In genomic region chr16:94065728-94066674, GRCm38 (mm10) we compare ENCODE assay signal across 9 mouse cellular contexts. TPM values are rescaled to one million over a fixed set of nuclear protein-coding genes. Genes with fewer than 3 reads are reported as not detected.
DNase-seq lines count a peak whose midpoint lies in the region; ATAC-seq lines count a peak whose summit lies in the region.
"Had no signal": no experiment of that assay in that cellular context is flagged by ENCODE, and none has a peak within 500 bp of the region (broad histone marks: within the 10 kb centered on the region; RNA-seq: fewer than 3 reads in every experiment).

No protein-coding gene starts in this region.

- no peak overlapping the region for H3K27ac ChIP-seq in lung, embryonic 16.5 days (ENCODE audit: low read length)
- no peak overlapping the region for H3K27ac ChIP-seq in intestine, embryonic 15.5 days
- H3K27ac ChIP-seq: forebrain, embryonic 10.5 days had no signal

- DNase-seq in embryo, embryonic 10 days (ENCODE audit: low spot score) = peak; percentile 29
- no peak for DNase-seq in embryo, embryonic 9.5 days (ENCODE audit: extremely low spot score)
- no peak for DNase-seq in lung, postnatal 14 days
- DNase-seq in splenic B cell, adult 2 months (ENCODE audit: low read depth, low spot score) = peak; percentile 40
- DNase-seq in right cerebral cortex, postnatal 36 days (ENCODE audit: low spot score in 2 of 2) = no peak
- DNase-seq in left cerebral cortex, postnatal 36 days (ENCODE audit: low spot score in 2 of 2) = no peak

- H3K9ac ChIP-seq in lung, embryonic 16.5 days (ENCODE audit: low read length) = no peak overlapping the region
- no peak overlapping the region for H3K9ac ChIP-seq in intestine, embryonic 15.5 days

- 65% methylated on average over 24 of the region's 24 CpGs for WGBS in lung, embryonic 16.5 days
- 69% methylated on average over 24 of the region's 24 CpGs for WGBS in intestine, embryonic 15.5 days

- no peaks in the 10 kb centered on the region for H3K36me3 ChIP-seq in lung, embryonic 16.5 days (ENCODE audit: control insufficient read depth, insufficient read depth, low read length)
- no peaks in the 10 kb centered on the region for H3K36me3 ChIP-seq in intestine, embryonic 15.5 days
- no peaks in the 10 kb centered on the region for H3K36me3 ChIP-seq in splenic B cell, adult 2 months (ENCODE audit: control insufficient read depth, insufficient read depth, low read length, poor library complexity, severe bottlenecking)
- H3K36me3 ChIP-seq: forebrain, embryonic 10.5 days had no signal

- 0 out of 2 replicates have a peak overlapping the region, but pooled peaks have one; percentile 9 for H3K4me3 ChIP-seq in lung, embryonic 16.5 days (ENCODE audit: low read length)
- H3K4me3 ChIP-seq in intestine, embryonic 15.5 days (replicated peaks) = no peak overlapping the region
- H3K4me3 ChIP-seq: forebrain, embryonic 10.5 days had no signal

- H3K9me3 ChIP-seq in lung, embryonic 16.5 days (ENCODE audit: control insufficient read depth, low read length) = peaks cover 5% of the 10 kb centered on the region; the same call in 1 of the 2 replicates
- H3K9me3 ChIP-seq in intestine, embryonic 15.5 days = no peaks in the 10 kb centered on the region

- ATAC-seq in lung, embryonic 16.5 days (ENCODE audit: low read depth) = peak; percentile 80
- peak; percentile 47; the same call in 1 of the 2 replicates for ATAC-seq in intestine, embryonic 15.5 days

- peak overlapping the region; percentile 32 for H3K4me2 ChIP-seq in lung, embryonic 16.5 days (ENCODE audit: low read depth, low read length)
- peak overlapping the region; percentile 23; the same call in 1 of the 2 replicates for H3K4me2 ChIP-seq in intestine, embryonic 15.5 days (replicated peaks)

- H3K4me1 ChIP-seq in lung, embryonic 16.5 days (replicated peaks; ENCODE audit: control insufficient read depth, insufficient read depth, low read length) = no peaks in the 10 kb centered on the region
- no peaks in the 10 kb centered on the region for H3K4me1 ChIP-seq in intestine, embryonic 15.5 days (replicated peaks)

- H3K27me3 ChIP-seq in lung, embryonic 16.5 days (ENCODE audit: control insufficient read depth, insufficient read depth, low read depth, low read length) = no peaks in the 10 kb centered on the region
- no peaks in the 10 kb centered on the region for H3K27me3 ChIP-seq in intestine, embryonic 15.5 days (replicated peaks)
- no peaks in the 10 kb centered on the region for H3K27me3 ChIP-seq in splenic B cell, adult 2 months (ENCODE audit: control insufficient read depth, insufficient read depth, low read length, poor library complexity, severe bottlenecking)

- intact Hi-C loops in left cerebral cortex, postnatal 36 days (cut with DNase I) = loop anchor here (5.0 kb wide), 1 partner anchor 36 kb away; no protein-coding TSS in a partner anchor

RNA-seq across cellular contexts. Expression of gene Sim2, which starts 18.7 kb away (rescaled TPM):
- polyA plus RNA-seq in lung, embryonic 16.5 days (2015; fragmentation: Nextera tagmentation; extraction: Ambion mirVana) = 0.11 and 0.13 TPM in 2 replicates
- not detected in 2 replicates for polyA plus RNA-seq in intestine, embryonic 15.5 days (2015; fragmentation: Nextera tagmentation; extraction: Ambion mirVana)
- total RNA-seq in left cerebral cortex, postnatal 36 days (2021) = under 1 TPM in 1 of 2 experiments, not detected in 1; 0.12 TPM

RNA-seq across cellular contexts. Expression of gene Cldn14, which starts 57.4 kb away (rescaled TPM):
- polyA plus RNA-seq in lung, embryonic 16.5 days (2015; fragmentation: Nextera tagmentation; extraction: Ambion mirVana) = not detected in 2 replicates
- polyA plus RNA-seq in intestine, embryonic 15.5 days (2015; fragmentation: Nextera tagmentation; extraction: Ambion mirVana) = 0.74 and 0.96 TPM in 2 replicates
- 1 to 10 TPM; 2.0 to 2.5 TPM for total RNA-seq in left cerebral cortex, postnatal 36 days (2021)
- polyA plus RNA-seq: forebrain, embryonic 10.5 days had no signal

Comparison
In these comparisons a context has a peak if more than half of its experiments do, and no peak if none do; other contexts are left out.
1. DNase-seq: peak in embryo, embryonic 10 days (single experiment) and splenic B cell, adult 2 months (single experiment); none in embryo, embryonic 9.5 days (single experiment), lung, postnatal 14 days (single experiment), right cerebral cortex, postnatal 36 days (0 of 2) and left cerebral cortex, postnatal 36 days (0 of 2).